Comparison of ENCODE assay signal across 26 mouse cellular contexts in the genomic region with DNA sequence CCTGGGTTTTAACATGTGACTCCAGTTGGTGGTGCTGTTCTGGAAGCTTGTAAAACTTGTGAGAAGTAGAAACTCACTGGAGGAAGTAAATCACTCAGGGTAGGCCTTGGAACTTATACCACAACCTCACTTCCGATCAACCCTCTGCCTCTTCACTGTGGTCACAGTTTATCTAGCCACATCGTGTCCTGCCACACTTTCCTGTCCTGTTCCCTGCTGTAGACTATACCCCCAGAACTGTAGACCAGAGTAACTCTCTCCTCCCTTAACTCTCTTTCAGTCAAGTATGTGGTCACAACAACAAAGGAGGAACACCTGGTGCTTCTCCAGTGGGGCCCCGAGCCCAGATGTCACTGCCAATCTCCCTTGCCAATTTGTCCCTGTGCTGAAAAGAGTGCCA.
A peak's percentile ranks its signal among the peaks of the same experiment; 100 is the strongest.
DNase-seq lines count a peak whose midpoint lies in the region; ATAC-seq lines count a peak whose summit lies in the region.
"Had no signal": no experiment of that assay in that cellular context is flagged by ENCODE, and none has a peak within 500 bp of the region (broad histone marks: within the 10 kb centered on the region; RNA-seq: fewer than 3 reads in every experiment).

No protein-coding gene starts in this region.

- 0 out of 2 replicates have a peak, but pooled peaks have one; percentile 16 for ATAC-seq in heart, embryonic 15.5 days (replicated peaks; ENCODE audit: insufficient number of reproducible peaks, insufficient read depth, low FRiP score, low read depth)
- 0 out of 2 replicates have a peak, but pooled peaks have one; percentile 30 for ATAC-seq in megakaryocyte-erythroid progenitor cell, adult 5-6 weeks (replicated peaks; ENCODE audit: low FRiP score, low TSS enrichment, poor library complexity, severe bottlenecking)
- ATAC-seq: forebrain, embryonic 14.5 days; hindbrain, postnatal 0 days; midbrain, embryonic 15.5 days had no signal

- 0 out of 2 replicates have a peak, but pooled peaks cover 4% of the 10 kb centered on the region for H3K36me3 ChIP-seq in heart, embryonic 15.5 days
- H3K36me3 ChIP-seq: lung, embryonic 15.5 days; midbrain, embryonic 15.5 days had no signal

- DNase-seq in heart, postnatal 25 days (ENCODE audit: low spot score): no peak
- DNase-seq in 416B (ENCODE audit: low read depth): peak; percentile 32
- peak; percentile 3 for DNase-seq in induced T-regulatory cell, adult 2 months (ENCODE audit: low read depth)
- DNase-seq in cerebellum, postnatal 36 days: no peak
- no peak for DNase-seq in lung, postnatal 36 days
- DNase-seq in spleen, adult 18-20 months: no peak
- DNase-seq: cerebellum, adult 8-10 months; kidney, postnatal 4 days; layer of hippocampus, adult 9-11 months; right cerebral cortex, postnatal 25 days had no signal

- no peak overlapping the region for H3K27ac ChIP-seq in heart, embryonic 15.5 days
- H3K27ac ChIP-seq: embryonic facial prominence, embryonic 12.5 days; heart, embryonic 10.5 days; hindbrain, embryonic 10.5 days; hindbrain, postnatal 0 days; left cerebral cortex, adult 2 months; limb, embryonic 10.5 days; liver, embryonic 12.5 days; lung, embryonic 15.5 days; macrophage; midbrain, embryonic 15.5 days had no signal

- H3K9ac ChIP-seq in heart, embryonic 15.5 days: no peak overlapping the region
- H3K9ac ChIP-seq: embryonic facial prominence, embryonic 12.5 days; liver, embryonic 12.5 days; lung, embryonic 15.5 days; midbrain, embryonic 15.5 days had no signal

- 81% methylated on average over 3 of the region's 3 CpGs for whole genome bisulfite sequencing in heart, embryonic 15.5 days

- peaks cover 10% of the 10 kb centered on the region for H3K4me1 ChIP-seq in heart, embryonic 15.5 days (replicated peaks)
- H3K4me1 ChIP-seq: hindbrain, embryonic 10.5 days; midbrain, embryonic 15.5 days had no signal

- H3K27me3 ChIP-seq in heart, embryonic 15.5 days: no peaks in the 10 kb centered on the region
- H3K27me3 ChIP-seq: embryonic facial prominence, embryonic 12.5 days; liver, embryonic 12.5 days; lung, embryonic 15.5 days; midbrain, embryonic 15.5 days had no signal

- H3K4me2 ChIP-seq in heart, embryonic 15.5 days: no peak overlapping the region
- H3K4me2 ChIP-seq: embryonic facial prominence, embryonic 12.5 days; liver, embryonic 12.5 days; lung, embryonic 15.5 days; midbrain, embryonic 15.5 days had no signal

- no peaks in the 10 kb centered on the region for H3K9me3 ChIP-seq in heart, embryonic 15.5 days (replicated peaks)
- H3K9me3 ChIP-seq: embryonic facial prominence, embryonic 12.5 days; G1E; heart, embryonic 10.5 days; hindbrain, embryonic 10.5 days; limb, embryonic 10.5 days; liver, embryonic 12.5 days; lung, embryonic 15.5 days; midbrain, embryonic 15.5 days had no signal

- intact Hi-C loops in heart, postnatal 25 days (cut with DNase I): no loop called here

- H3K4me3 ChIP-seq in heart, embryonic 15.5 days: no peak overlapping the region
- H3K4me3 ChIP-seq: embryonic facial prominence, embryonic 12.5 days; erythroblast, embryonic 14.5 days; heart, embryonic 10.5 days; hindbrain, embryonic 10.5 days; left cerebral cortex, adult 2 months; limb, embryonic 10.5 days; liver, embryonic 12.5 days; lung, embryonic 15.5 days; midbrain, embryonic 15.5 days; myocyte had no signal

Comparison
In these comparisons a context has a peak if more than half of its experiments do, and no peak if none do; other contexts are left out.
1. DNase-seq: peak in 416B (single experiment) and induced T-regulatory cell, adult 2 months (single experiment); none in heart, postnatal 25 days (single experiment), cerebellum, postnatal 36 days (0 of 2), lung, postnatal 36 days (single experiment) and spleen, adult 18-20 months (0 of 2).